Mouse (Mus musculus): ENCODE data around the gene Scube2.

Gene Scube2

GRCm38 (mm10) chr7:109865370-109866229, at the start of gene Scube2:
Gene Scube2 (minus strand): TSS chr7:109865679.
- peak in 1 of 2 experiments; percentile 29 for DNase-seq

- DNase-seq, result peak in 1 of 2 experiments; percentile 70
These were observed 40.7 kb upstream of the Scube2 start for GRCm38 (mm10) chr7:109906165-109906564.

- no peak for DNase-seq
These were observed 35.4 kb upstream of the Scube2 start for GRCm38 (mm10) chr7:109900921-109901320.

- peak in 1 of 2 experiments; percentile 46 for DNase-seq
These were observed 33.4 kb upstream of the Scube2 start for GRCm38 (mm10) chr7:109898911-109899310.

GRCm38 (mm10) chr7:109892530-109892929, 27.1 kb upstream of the Scube2 start:
- DNase-seq, result peak; percentile 60 to 69

GRCm38 (mm10) chr7:109891786-109892185, 26.3 kb upstream of the Scube2 start:
- peak; percentile 22 to 40 for DNase-seq

GRCm38 (mm10) chr7:109890256-109890655, 24.8 kb upstream of the Scube2 start:
- DNase-seq, result no peak

GRCm38 (mm10) chr7:109889300-109889699, 23.8 kb upstream of the Scube2 start:
- DNase-seq, result no peak

- DNase-seq, result no peak
These were observed 20.8 kb upstream of the Scube2 start for GRCm38 (mm10) chr7:109886249-109886648.

GRCm38 (mm10) chr7:109882574-109882973, 17.1 kb upstream of the Scube2 start:
- DNase-seq, result no peak

GRCm38 (mm10) chr7:109881561-109882099, 16.2 kb upstream of the Scube2 start:
- no peak for DNase-seq

GRCm38 (mm10) chr7:109879158-109879557, 13.7 kb upstream of the Scube2 start:
- peak; percentile 22 to 47 for DNase-seq

- DNase-seq, result no peak
These were observed 10.6 kb upstream of the Scube2 start for GRCm38 (mm10) chr7:109876085-109876484.

- no peak for DNase-seq
These were observed 10.1 kb upstream of the Scube2 start for GRCm38 (mm10) chr7:109875598-109875997.

GRCm38 (mm10) chr7:109875033-109875432, 9.6 kb upstream of the Scube2 start:
- DNase-seq, result no peak

GRCm38 (mm10) chr7:109873170-109873569, 7.7 kb upstream of the Scube2 start:
- no peak for DNase-seq

- no peak for DNase-seq
These were observed 5.8 kb upstream of the Scube2 start for GRCm38 (mm10) chr7:109871232-109871631.

- DNase-seq, result peak; percentile 49 to 69
These were observed 3.0 kb upstream of the Scube2 start for GRCm38 (mm10) chr7:109868498-109868897.

- no peak for DNase-seq
These were observed 1.2 kb upstream of the Scube2 start for GRCm38 (mm10) chr7:109866643-109867042.

- DNase-seq, result no peak
These were observed 1.9 kb downstream of the Scube2 start for GRCm38 (mm10) chr7:109863561-109863960.

- DNase-seq, result no peak
These were observed 5.3 kb downstream of the Scube2 start for GRCm38 (mm10) chr7:109860162-109860561.

- no peak for DNase-seq
These were observed 6.1 kb downstream of the Scube2 start for GRCm38 (mm10) chr7:109859354-109859753.

GRCm38 (mm10) chr7:109852752-109853212, 12.7 kb downstream of the Scube2 start:
- DNase-seq, result no peak

GRCm38 (mm10) chr7:109852017-109852416, 13.5 kb downstream of the Scube2 start:
- no peak for DNase-seq
